Mouse (Mus musculus): ENCODE results near the gene Ogfod1.

The Ogfod1 gene

DNA sequence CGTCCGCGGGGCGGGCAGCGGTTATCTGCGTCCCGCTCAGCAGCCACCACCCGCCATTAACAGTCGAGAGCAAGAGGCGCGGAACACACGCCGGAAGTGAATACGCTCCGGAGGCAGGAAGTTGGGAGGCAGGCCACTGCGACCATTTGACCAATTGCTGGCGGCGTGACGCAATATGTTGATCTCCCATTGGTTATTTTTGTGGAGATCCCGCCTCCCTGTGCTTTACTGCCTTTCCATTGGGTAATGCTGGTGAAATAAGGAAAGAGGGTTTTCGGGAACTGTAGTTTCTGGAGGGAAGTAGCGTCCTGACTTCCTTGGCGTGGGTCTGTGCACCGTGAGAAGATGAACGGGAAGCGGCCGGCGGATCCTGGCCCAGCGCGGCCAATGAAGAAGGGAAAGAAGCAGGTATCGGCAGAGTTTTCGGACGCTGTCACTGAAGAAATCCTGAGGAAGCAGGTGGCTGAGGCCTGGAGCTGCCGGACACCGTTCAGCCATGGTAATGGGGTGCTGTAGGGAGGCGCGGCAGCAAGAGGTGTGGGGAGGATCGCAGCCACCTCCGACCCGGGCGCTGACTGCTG, at the start of gene Ogfod1, which contains the start of gene Nudt21:
Gene Ogfod1, plus strand, starts transcription at position 255 of the 581 bp plus-strand sequence.
Gene Nudt21, minus strand, starts transcription at position 88 of the 581 bp plus-strand sequence.
- DNase-seq (ENCODE audit: low spot score), result peak; percentile 100

- DNase-seq (ENCODE audit: low spot score), result no peak
Observed at GRCm38 (mm10) chr8:93989739-93990138, 47.3 kb upstream of the Ogfod1 start.

- DNase-seq (ENCODE audit: low spot score), result no peak
Observed at GRCm38 (mm10) chr8:93998961-93999360, 38.0 kb upstream of the Ogfod1 start.

- DNase-seq (ENCODE audit: low spot score), result no peak
Observed at GRCm38 (mm10) chr8:94004139-94004538, 32.9 kb upstream of the Ogfod1 start.

DNA sequence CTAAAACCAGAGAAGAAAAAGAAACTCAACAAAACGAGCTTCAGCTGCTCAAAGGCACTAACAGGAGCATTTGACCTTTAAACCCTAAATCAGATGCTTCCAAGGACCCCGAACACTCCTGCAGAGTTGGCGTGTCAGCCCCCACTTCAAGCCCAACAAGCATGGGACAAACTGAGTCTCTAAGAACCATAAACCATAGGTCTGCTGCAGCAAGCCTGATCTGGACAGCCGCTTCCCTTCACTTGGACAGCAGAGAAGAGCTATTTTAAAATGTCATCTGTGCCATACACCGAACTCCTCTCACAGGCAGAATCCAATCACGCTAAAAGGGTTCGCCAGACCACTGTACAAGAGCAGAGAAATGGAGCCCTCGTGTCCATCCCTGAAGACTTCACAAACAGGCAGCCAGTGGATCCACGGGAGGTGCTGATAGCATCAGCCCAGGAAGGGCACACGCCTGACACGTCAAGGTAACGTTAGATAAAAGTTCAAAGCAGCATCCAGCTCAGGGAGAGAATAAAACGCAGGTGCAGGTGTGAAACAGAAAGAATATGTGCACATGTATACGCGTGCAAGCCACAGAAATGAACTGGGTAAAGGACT, 27.7 kb upstream of the Ogfod1 start:
- no peak for DNase-seq (ENCODE audit: low spot score)

DNA sequence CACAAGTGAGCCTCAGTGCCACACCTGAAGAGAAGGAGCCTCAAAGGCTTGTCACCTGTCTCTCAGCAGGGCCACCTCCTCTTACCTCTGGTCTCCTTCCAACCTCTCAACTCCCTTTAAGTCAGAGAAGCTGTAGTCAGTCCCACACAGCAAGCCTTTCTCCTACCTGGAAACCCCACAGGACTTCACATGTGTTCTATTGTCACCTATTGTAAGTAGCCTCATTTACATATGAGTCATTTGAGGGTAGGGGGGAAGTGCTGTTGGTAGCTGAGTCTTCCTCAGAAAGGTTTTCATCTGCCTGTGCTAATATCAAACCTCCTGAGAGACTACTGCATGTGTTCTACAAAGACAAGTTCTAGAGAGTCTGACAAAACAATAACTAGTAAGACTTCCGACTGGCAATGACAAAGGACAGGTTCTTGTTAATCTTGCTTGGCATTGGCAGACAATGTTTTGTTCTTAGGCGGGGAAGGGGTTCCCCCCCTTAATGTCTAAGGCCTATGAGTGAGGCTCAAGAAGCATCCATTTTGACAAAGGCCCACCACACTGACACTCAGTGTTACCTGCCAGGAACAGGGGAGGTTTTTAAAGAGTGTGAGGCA, 26.8 kb upstream of the Ogfod1 start:
- DNase-seq (ENCODE audit: low spot score), result no peak

DNA sequence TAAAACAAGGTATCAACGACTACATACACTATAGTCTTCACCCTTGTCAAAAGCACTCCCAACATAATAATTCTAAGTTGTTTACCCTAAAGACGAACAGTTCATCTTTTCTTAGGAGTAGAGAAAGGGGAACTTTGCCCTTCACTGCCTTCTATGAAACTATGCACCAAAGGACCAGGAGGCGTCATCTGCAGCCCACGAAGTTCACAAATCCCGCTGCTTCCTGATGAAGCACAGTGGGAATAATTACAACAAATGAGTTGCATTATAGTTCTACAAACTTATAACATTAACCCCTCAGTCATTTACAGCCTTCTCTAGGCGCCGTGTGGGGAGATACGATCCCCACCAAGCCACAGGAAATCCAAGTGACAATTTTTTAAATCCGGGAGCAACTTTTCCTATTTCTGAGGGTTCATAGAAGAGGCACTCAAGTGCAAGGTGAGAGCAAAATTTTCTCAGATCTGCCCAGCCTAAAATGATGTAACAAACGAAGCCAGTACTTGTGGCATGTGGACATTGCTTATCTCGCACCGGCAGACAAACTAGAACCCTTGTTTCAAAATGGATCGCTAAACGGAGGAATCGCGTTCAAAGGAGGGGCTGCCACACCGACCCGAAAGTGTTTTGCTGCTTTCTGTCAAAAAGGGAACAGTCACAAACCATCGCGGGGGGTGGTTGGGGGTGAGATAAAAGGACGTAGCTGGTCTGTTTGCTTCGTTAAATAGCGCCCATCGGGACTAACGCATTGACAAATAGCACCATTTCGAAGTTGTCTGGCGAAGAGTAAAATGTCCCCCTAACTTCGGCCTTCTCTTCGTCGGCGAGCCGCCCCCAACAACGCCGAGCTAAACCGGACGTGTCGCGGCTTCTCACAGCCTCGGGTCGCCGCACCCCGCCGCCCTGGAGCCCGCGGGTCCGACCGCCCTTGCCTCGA, 25.7 kb upstream of the Ogfod1 start:
- no peak for DNase-seq (ENCODE audit: low spot score)

DNA sequence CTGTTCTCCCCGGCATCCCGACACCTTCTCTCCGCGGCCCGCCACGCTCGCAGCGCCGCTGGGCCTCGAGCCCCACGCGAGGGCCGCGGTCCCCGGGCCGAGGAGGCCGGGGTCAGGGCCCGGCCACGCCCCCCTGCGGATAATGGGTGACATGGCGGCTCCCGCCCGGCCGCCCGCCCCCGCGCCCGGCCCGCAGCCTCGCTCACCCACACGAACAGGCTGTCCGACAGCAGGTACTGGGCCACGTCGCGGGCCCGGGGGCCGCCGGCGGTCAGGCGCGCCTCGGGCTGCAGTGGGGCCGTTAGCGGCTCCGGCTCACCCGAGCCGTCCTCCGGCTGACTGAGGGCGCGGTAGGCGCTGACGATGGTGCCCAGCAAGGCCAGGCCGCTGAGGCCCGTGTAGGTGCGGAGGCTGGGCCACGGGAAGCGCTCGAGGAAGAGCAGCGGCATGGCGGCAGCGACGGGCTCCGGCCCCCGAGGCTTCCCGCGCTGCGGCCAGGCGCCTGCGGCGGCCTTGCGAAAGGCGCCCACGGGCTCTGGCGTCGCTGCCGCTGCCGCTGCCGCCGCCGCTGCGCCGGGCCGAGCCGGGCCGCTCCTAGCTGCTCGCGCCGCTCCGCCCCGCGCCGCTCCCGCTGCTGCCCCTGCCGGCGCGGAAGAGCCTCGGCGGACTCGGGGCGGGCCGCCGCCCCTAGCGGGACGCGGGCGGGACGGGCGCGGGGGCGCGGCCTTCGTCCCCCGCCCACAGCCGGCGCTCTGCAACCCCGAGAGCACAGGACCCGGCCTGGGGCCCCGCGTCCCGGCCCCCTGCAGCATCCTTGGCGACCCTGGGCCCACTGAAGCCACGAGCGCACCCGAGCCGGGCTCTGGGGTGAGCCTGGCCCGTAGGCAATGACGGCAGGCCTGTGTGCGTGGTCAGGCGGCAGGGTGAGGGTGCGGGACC, 24.7 kb upstream of the Ogfod1 start, which contains the start of gene Amfr:
Gene Amfr, minus strand, starts transcription at position 830 of the 939 bp plus-strand sequence.
- DNase-seq (ENCODE audit: low spot score), result peak; percentile 82

DNA sequence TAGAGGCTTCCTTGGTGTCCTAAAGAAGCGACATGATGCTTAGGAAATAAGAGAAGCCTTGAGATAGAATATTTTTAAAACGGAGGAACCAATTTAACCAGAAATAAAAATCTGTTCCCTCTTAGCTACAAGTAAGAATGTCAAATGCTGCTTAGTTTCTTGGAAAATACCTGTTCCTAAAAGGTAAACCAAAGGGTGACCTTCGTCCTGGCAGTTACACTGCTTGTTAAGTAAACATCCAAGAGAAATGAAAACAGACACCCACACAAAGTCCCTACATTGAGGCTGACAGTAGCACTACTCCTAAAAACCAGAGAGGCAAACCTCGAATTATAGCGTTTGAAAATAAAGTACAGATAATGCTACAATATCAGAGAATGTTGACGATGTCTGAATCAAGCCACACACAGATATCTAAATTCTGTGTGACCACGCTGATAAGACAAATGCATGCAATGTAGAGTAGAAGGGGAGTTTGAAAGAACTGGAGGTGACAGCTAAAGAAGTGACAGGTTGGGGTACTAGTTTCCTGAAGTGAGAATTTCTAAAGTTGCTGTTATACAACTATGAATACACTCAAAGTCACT, 23.9 kb upstream of the Ogfod1 start:
- no peak for DNase-seq (ENCODE audit: low spot score)

GRCm38 (mm10) chr8:94023916-94024315, 13.1 kb upstream of the Ogfod1 start:
- no peak for DNase-seq (ENCODE audit: low spot score)

DNA sequence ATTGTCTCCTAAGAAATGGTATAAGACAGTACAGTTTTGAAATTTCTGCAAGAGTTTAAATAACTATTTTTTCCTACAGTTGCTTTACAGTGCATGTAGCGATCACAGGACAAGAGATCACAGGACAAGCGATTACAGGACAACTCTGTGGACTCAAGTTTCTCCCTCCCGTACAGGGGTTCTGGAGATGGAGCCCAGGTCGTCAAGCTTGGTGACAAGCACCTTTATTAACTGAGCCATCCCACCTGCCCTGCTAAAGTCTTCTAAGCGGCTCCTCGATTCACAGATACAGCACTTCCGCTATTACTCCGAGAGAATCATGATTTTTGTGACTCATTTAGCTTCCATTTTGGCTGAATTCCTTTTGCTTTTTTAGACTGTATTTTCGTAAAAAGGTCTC, 7.3 kb upstream of the Ogfod1 start:
- DNase-seq (ENCODE audit: low spot score), result no peak

- DNase-seq (ENCODE audit: low spot score), result no peak
Observed at GRCm38 (mm10) chr8:94033601-94034000, 3.4 kb upstream of the Ogfod1 start.

DNA sequence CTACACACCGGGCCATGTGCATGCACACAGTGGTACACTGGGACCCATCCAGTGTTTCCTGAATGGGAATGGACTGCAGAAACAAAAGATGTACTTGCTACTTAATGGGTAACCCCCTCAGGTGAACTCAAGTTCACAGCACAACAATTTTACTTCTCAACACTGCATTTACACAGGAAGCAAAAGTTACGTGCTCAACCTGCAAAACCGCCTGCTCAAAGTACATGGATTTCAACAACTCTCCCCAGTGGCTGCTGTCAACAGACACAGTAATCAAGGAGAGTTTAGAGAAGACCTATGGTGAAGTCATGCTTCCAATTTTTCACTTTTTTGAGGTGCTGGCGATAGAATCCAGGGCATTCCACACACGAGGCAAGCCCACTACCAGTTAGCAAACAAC, 1.8 kb upstream of the Ogfod1 start:
- DNase-seq (ENCODE audit: low spot score), result no peak

DNA sequence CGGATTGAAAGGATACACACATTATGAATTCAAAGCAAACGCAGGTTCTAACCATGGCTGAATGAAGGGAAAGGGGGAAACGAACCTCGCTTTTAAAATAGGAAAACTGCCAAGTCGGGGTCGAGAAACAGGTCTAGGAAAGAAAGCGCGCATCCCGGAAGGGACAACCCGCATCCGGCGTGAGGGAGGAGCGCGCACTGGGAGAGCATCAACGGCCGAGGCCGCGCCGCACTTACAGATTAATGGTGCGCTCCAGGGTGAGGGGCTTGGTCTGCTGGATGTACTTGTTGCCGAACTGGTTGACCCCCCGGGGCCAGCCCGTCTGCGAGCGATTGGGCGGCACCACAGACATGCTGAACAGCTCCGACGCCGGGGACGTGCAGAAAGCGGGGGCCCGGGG, 457 bp upstream of the Ogfod1 start:
- DNase-seq (ENCODE audit: low spot score), result peak; percentile 75

- DNase-seq (ENCODE audit: low spot score), result peak; percentile 22
Observed at GRCm38 (mm10) chr8:94037806-94038205, 808 bp downstream of the Ogfod1 start.

DNA sequence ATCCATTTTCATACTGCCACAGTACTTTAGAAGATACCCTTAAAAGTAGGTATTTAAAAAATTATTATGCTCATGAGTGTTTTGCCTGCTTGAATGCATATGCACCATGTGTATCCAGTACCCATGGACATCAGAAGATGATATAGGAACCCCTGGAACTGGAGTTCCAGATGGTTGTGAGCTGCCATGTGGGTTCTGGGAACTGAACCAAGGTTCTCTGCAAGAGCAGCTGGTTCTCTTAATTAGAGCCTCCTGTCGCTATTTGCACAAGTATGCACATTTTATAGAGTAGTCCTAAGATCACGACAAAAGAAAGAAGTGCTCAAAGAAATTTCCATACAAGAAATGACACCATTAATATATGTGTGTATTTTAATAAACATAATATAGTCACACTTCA, 10.8 kb downstream of the Ogfod1 start:
- DNase-seq (ENCODE audit: low spot score), result no peak

- no peak for DNase-seq (ENCODE audit: low spot score)
Observed at GRCm38 (mm10) chr8:94052696-94053095, 15.7 kb downstream of the Ogfod1 start.

DNA sequence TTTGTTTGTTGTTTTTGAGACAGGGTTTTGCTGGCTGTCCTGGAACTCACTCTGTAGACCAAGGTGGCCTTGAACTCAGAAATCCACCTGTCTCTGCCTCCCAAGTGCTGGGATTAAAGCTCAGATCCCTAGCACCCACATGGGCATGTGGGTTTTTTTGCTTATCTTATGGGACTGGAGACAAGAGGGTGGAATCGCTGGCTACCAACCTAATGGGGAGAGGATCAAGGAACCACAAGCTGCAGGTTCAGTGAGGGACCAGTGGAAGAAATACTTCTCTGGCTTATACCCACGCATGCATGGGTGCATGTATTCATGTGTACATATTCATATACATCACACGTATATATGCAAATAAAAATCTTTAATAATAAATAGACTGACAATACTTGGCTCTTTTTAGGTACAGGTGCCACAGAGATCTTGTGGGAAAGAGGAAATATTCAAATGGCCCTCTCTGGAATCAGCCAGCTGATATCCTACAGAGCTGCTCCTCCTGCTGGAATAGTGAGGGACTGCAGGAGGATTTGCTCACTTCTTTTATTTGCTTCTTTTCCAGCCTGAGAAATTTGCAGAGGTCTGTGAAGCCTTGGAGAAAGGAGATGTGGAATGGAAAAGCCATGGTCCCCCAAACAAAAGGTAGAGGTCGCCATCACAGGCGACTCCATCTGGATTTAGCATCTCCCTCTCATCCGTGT, 20.3 kb downstream of the Ogfod1 start:
- peak; percentile 82 for DNase-seq (ENCODE audit: low spot score)

DNA sequence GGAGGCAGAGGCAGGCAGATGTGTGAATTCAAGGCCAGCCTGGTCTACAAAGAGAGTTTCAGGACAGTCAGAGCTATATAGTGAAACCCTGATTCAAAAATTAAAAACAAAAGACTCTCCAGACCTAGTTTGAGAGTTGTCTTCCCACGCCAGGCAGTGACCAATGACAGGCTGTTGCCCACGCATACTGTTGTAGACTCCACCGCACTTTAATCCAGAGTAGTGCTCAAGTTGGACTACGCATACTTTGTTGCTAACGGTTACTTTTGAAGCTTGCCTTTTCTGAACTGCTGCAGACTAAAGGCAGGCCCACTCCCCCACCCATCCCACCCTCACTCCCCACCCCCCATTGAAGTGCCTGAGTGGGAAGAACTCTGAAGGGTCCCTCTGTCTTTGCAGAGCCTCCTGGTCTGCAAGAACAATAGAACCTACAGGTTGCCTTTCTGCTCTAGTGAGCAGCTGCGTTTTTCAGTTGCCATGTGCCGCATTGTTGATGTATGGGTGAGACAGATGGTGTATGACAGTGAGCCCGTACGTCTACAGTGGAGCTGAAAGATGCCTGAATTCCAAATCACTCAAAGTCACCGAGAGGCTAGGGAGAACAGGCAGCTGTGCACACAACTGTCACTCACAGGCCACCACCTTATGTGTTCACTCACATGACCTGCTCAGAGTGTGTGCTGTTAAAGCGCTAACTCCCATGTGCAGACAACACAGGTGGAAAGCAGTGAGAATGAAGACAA, 29.3 kb downstream of the Ogfod1 start:
- DNase-seq (ENCODE audit: low spot score), result peak; percentile 75

DNA sequence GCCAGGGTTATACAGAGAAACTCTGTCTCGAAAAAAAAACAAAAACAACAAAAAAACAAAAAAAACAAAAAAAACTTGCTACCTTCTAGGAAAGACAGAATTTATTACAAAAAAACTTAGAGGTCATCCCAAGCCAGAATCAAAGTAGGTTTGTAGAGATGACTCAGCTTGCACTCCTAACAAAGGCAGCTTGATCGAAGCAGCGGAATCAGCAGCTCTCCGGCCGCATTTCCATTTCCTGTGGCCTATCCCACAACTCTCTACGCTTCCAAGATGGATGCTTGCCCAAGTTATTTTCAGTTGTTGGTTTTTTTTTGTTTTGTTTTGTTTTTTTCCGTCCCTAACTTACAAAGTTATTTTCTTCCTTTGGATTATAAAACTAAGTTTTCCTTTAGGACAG, 31.8 kb downstream of the Ogfod1 start:
- DNase-seq (ENCODE audit: low spot score), result no peak
